Mouse (Mus musculus): ENCODE measurements around the gene Rnf183. TPM values are rescaled to one million over a fixed set of nuclear protein-coding genes. Genes with fewer than 3 reads are reported as not detected.

Rnf183 gene
- total and polyA plus RNA-seq, 2 experiments from 2014 or later = 0.39 TPM; not detected in 1

DNA sequence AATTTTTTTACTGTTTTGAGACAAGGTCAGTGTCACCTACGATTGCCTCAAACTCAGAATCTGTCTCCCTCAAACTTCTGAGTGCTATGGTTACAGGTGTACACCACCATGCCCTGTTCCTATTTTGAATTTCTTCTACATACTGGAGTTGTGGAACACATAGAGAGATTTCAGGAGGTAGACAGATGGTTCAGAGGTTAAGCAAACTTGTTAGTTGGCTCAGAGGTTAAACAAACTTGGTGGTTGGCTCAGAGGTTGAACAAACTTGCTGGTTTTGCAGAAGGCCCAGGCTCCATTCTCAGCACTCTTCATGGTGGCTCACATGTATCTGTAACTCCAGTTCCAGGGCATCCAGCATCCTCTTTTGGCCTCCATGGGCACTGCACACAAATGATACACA lies 50.9 kb downstream of the Rnf183 start:
- TF ChIP-seq CTCF (IDR thresholded peaks at IDR 0.05) = no peak
- ATAC-seq (ENCODE audit: low FRiP score) (no peak), DNase-seq (ENCODE audit: low spot score) (no peak)
- H3K4me3 ChIP-seq (ENCODE audit: low read depth, low read length) = no peak overlapping the region
- 94% methylated on average over 1 of the region's 1 CpGs for WGBS
- H3K9me3 ChIP-seq (ENCODE audit: low read length) = no peaks in the 10 kb centered on the region
- H3K27ac ChIP-seq (ENCODE audit: low read depth, low read length) = no peak overlapping the region
- H3K4me1 ChIP-seq (ENCODE audit: insufficient read depth, low read length) = no peaks in the 10 kb centered on the region
- H3K27me3 ChIP-seq (ENCODE audit: insufficient read depth, low read length) = no peaks in the 10 kb centered on the region
- no peak overlapping the region for H3K9ac ChIP-seq (replicated peaks; ENCODE audit: low read length, poor library complexity, severe bottlenecking)
- peaks cover 11% of the 10 kb centered on the region; the same call in 1 of the 2 replicates for H3K36me3 ChIP-seq (ENCODE audit: insufficient read depth, low read length)
- H3K4me2 ChIP-seq (ENCODE audit: low read depth, low read length, poor library complexity, severe bottlenecking) = no peak overlapping the region

GRCm38 (mm10) chr4:62383752-62384151 lies 51.3 kb downstream of the Rnf183 start:
- Histone ChIP-seq H3K4me2 (ENCODE audit: low read depth, low read length, poor library complexity, severe bottlenecking) (no peak overlapping the region), H3K9me3 (ENCODE audit: low read length) (no peaks in the 10 kb centered on the region), H3K36me3 (ENCODE audit: insufficient read depth, low read length) (peaks cover 7% of the 10 kb centered on the region; the same call in 1 of the 2 replicates), H3K4me3 (ENCODE audit: low read depth, low read length) (no peak overlapping the region), H3K9ac (replicated peaks; ENCODE audit: low read length, poor library complexity, severe bottlenecking) (no peak overlapping the region), H3K4me1 (ENCODE audit: insufficient read depth, low read length) (no peaks in the 10 kb centered on the region), H3K27me3 (ENCODE audit: insufficient read depth, low read length) (no peaks in the 10 kb centered on the region), H3K27ac (ENCODE audit: low read depth, low read length) (no peak overlapping the region)
- WGBS = 81% methylated on average over 7 of the region's 7 CpGs
- no peak for ATAC-seq (ENCODE audit: low FRiP score)
- TF ChIP-seq CTCF (IDR thresholded peaks at IDR 0.05) = no peak
- no peak for DNase-seq (ENCODE audit: low spot score)

GRCm38 (mm10) chr4:62383207-62383606 lies 51.8 kb downstream of the Rnf183 start:
- 95% methylated on average over 6 of the region's 6 CpGs for WGBS
- Histone ChIP-seq H3K27ac (ENCODE audit: low read depth, low read length) (no peak overlapping the region), H3K4me2 (ENCODE audit: low read depth, low read length, poor library complexity, severe bottlenecking) (no peak overlapping the region), H3K27me3 (ENCODE audit: insufficient read depth, low read length) (no peaks in the 10 kb centered on the region), H3K36me3 (ENCODE audit: insufficient read depth, low read length) (peaks cover 3% of the 10 kb centered on the region; the same call in 1 of the 2 replicates), H3K9me3 (ENCODE audit: low read length) (no peaks in the 10 kb centered on the region), H3K4me1 (ENCODE audit: insufficient read depth, low read length) (no peaks in the 10 kb centered on the region), H3K4me3 (ENCODE audit: low read depth, low read length) (no peak overlapping the region), H3K9ac (replicated peaks; ENCODE audit: low read length, poor library complexity, severe bottlenecking) (no peak overlapping the region)
- no peak for ATAC-seq (ENCODE audit: low FRiP score)
- no peak for DNase-seq (ENCODE audit: low spot score)
- TF ChIP-seq CTCF (IDR thresholded peaks at IDR 0.05) = no peak

GRCm38 (mm10) chr4:62379724-62380381 lies 55.2 kb downstream of the Rnf183 start:
- Histone ChIP-seq H3K9ac (replicated peaks; ENCODE audit: low read length, poor library complexity, severe bottlenecking) (no peak overlapping the region), H3K4me1 (ENCODE audit: insufficient read depth, low read length) (no peaks in the 10 kb centered on the region), H3K4me3 (ENCODE audit: low read depth, low read length) (no peak overlapping the region), H3K9me3 (ENCODE audit: low read length) (no peaks in the 10 kb centered on the region), H3K27ac (ENCODE audit: low read depth, low read length) (no peak overlapping the region), H3K27me3 (ENCODE audit: insufficient read depth, low read length) (no peaks in the 10 kb centered on the region), H3K4me2 (ENCODE audit: low read depth, low read length, poor library complexity, severe bottlenecking) (no peak overlapping the region), H3K36me3 (ENCODE audit: insufficient read depth, low read length) (no peaks in the 10 kb centered on the region)
- no peak for DNase-seq (ENCODE audit: low spot score)
- TF ChIP-seq CTCF (IDR thresholded peaks at IDR 0.05) = no peak
- WGBS = 94% methylated on average over 9 of the region's 9 CpGs
- no peak for ATAC-seq (ENCODE audit: low FRiP score)

Other genes with a start within 250 kb of the Rnf183 start
- gene Zfp37, start 204.2 kb downstream of the Rnf183 start, total RNA-seq (2014; rRNA removed) = 25.1 and 30.3 TPM in 2 replicates
- 18.9 and 20.5 TPM in 2 replicates for gene Zfp37, start 204.2 kb downstream of the Rnf183 start, polyA plus RNA-seq (2015; fragmentation: Nextera tagmentation; extraction: Ambion mirVana)
- gene Slc31a2, start 172.7 kb downstream of the Rnf183 start, total RNA-seq (2014; rRNA removed) = 18.0 and 23.8 TPM in 2 replicates
- 12.0 and 13.2 TPM in 2 replicates for gene Slc31a2, start 172.7 kb downstream of the Rnf183 start, polyA plus RNA-seq (2015; fragmentation: Nextera tagmentation; extraction: Ambion mirVana)
- 34.3 and 37.5 TPM in 2 replicates for gene Fkbp15, start 74.7 kb downstream of the Rnf183 start, total RNA-seq (2014; rRNA removed)
- gene Fkbp15, start 74.7 kb downstream of the Rnf183 start, polyA plus RNA-seq (2015; fragmentation: Nextera tagmentation; extraction: Ambion mirVana) = 19.8 and 20.2 TPM in 2 replicates
- 15.0 and 21.7 TPM in 2 replicates for gene Slc31a1, start 74.5 kb downstream of the Rnf183 start, total RNA-seq (2014; rRNA removed)
- 30.9 and 33.3 TPM in 2 replicates for gene Slc31a1, start 74.5 kb downstream of the Rnf183 start, polyA plus RNA-seq (2015; fragmentation: Nextera tagmentation; extraction: Ambion mirVana)
- 41.2 and 62.1 TPM in 2 replicates for gene Cdc26, start 26.6 kb downstream of the Rnf183 start, total RNA-seq (2014; rRNA removed)
- 73.1 and 73.4 TPM in 2 replicates for gene Cdc26, start 26.6 kb downstream of the Rnf183 start, polyA plus RNA-seq (2015; fragmentation: Nextera tagmentation; extraction: Ambion mirVana)
- 13.4 and 16.0 TPM in 2 replicates for gene Prpf4, start 26.5 kb downstream of the Rnf183 start, total RNA-seq (2014; rRNA removed)
- 12.8 TPM in 2 replicates for gene Prpf4, start 26.5 kb downstream of the Rnf183 start, polyA plus RNA-seq (2015; fragmentation: Nextera tagmentation; extraction: Ambion mirVana)
- 9.4 and 13.1 TPM in 2 replicates for gene Wdr31, start 35.6 kb upstream of the Rnf183 start, total RNA-seq (2014; rRNA removed)
- gene Wdr31, start 35.6 kb upstream of the Rnf183 start, polyA plus RNA-seq (2015; fragmentation: Nextera tagmentation; extraction: Ambion mirVana) = 25.1 and 25.9 TPM in 2 replicates
- gene Bspry, start 44.8 kb upstream of the Rnf183 start, total RNA-seq (2014; rRNA removed) = 1.5 and 1.7 TPM in 2 replicates
- gene Bspry, start 44.8 kb upstream of the Rnf183 start, polyA plus RNA-seq (2015; fragmentation: Nextera tagmentation; extraction: Ambion mirVana) = 0.49 and 0.84 TPM in 2 replicates
- gene Hdhd3, start 68.2 kb upstream of the Rnf183 start, total RNA-seq (2014; rRNA removed) = 2.9 and 5.3 TPM in 2 replicates
- 4.9 and 5.3 TPM in 2 replicates for gene Hdhd3, start 68.2 kb upstream of the Rnf183 start, polyA plus RNA-seq (2015; fragmentation: Nextera tagmentation; extraction: Ambion mirVana)
- gene Alad, start 84.7 kb upstream of the Rnf183 start, total RNA-seq (2014; rRNA removed) = 38.6 and 49.3 TPM in 2 replicates
- 74.6 and 80.9 TPM in 2 replicates for gene Alad, start 84.7 kb upstream of the Rnf183 start, polyA plus RNA-seq (2015; fragmentation: Nextera tagmentation; extraction: Ambion mirVana)
- 24.0 and 25.6 TPM in 2 replicates for gene Pole3, start 89.8 kb upstream of the Rnf183 start, total RNA-seq (2014; rRNA removed)
- 52.6 and 57.3 TPM in 2 replicates for gene Pole3, start 89.8 kb upstream of the Rnf183 start, polyA plus RNA-seq (2015; fragmentation: Nextera tagmentation; extraction: Ambion mirVana)
- gene 4933430I17Rik, start 90.1 kb upstream of the Rnf183 start, total RNA-seq (2014; rRNA removed) = 0.38 and 1.6 TPM in 2 replicates
- gene 4933430I17Rik, start 90.1 kb upstream of the Rnf183 start, polyA plus RNA-seq (2015; fragmentation: Nextera tagmentation; extraction: Ambion mirVana) = 0.80 and 0.93 TPM in 2 replicates
- 89.4 and 109 TPM in 2 replicates for gene Rgs3, start 124.6 kb upstream of the Rnf183 start, total RNA-seq (2014; rRNA removed)
- gene Rgs3, start 124.6 kb upstream of the Rnf183 start, polyA plus RNA-seq (2015; fragmentation: Nextera tagmentation; extraction: Ambion mirVana) = 54.6 and 55.6 TPM in 2 replicates